Mouse (Mus musculus) gastrocnemius, postnatal 36 days (tissue): ENCODE data around the gene Mettl9. TPM values are rescaled to one million over a fixed set of nuclear protein-coding genes. Genes with fewer than 3 reads are reported as not detected.
"Not testable (repeated sequence)": the region's sequence is repeated elsewhere in the genome, so short reads cannot be mapped to it uniquely, and the experiment has no call there.

Experiments
- DNase-seq, 2 experiments: peaks; one replicate each; pipeline ENCODE4 v3.0.0; 2022
- intact Hi-C: fragments of 180-260 bp; cut with DNase I; formaldehyde crosslinking; loops from one replicate; pipeline ENCODE4 v1.15.1; 2025
- long read RNA-seq, 2 experiments: library from polyadenylated mRNA; stranded (forward); transcript quantifications; one replicate each; pipeline ENCODE4 v2.0.0; 2021
- total RNA-seq, 2 experiments: library from RNA; stranded (reverse); gene quantifications; 2 replicates each; pipeline ENCODE4 v1.2.3; 2021

The Mettl9 gene
- total RNA-seq: 10 to 100 TPM; 18.5 to 19.7 TPM
- long read RNA-seq, experiment 1, transcript Mettl9-201 (5 exons, 1,823 nt): major isoform, 16 of 28 reads
- long read RNA-seq, experiment 1, partial matches to known transcripts: 0 of 28 reads
- long read RNA-seq, experiment 1, other reads (novel, unspliced or antisense): 11 of 28 reads
- long read RNA-seq, experiment 2, transcript Mettl9-201 (5 exons, 1,823 nt): major isoform, 20 of 30 reads
- long read RNA-seq, experiment 2, partial matches to known transcripts: 0 of 30 reads
- long read RNA-seq, experiment 2, other reads (novel, unspliced or antisense): 10 of 30 reads

- DNase-seq: peak; percentile 90 to 92
- intact Hi-C loops: loop anchor here (5.0 to 10.0 kb wide), 3 partner anchors 52 to 199 kb away; partner anchors contain the start of genes Cdr2 and Mfsd13b
Measured at GRCm38 (mm10) chr7:121033856-121034652, at the start of gene Mettl9. Mettl9 (plus strand) TSS chr7:121034445.

GRCm38 (mm10) chr7:120991191-120991590, 43.1 kb upstream of the Mettl9 start:
- no peak for DNase-seq
- intact Hi-C loops: no loop called here

GRCm38 (mm10) chr7:120999021-120999530, 35.2 kb upstream of the Mettl9 start:
- intact Hi-C loops: no loop called here

GRCm38 (mm10) chr7:121000065-121000822, 34.0 kb upstream of the Mettl9 start:
- intact Hi-C loops: no loop called here
- no peak for DNase-seq

More at GRCm38 (mm10) chr7:120999021-120999530, 35.2 kb upstream of the Mettl9 start:
- DNase-seq: no peak

GRCm38 (mm10) chr7:121001879-121002278, 32.4 kb upstream of the Mettl9 start:
- no peak for DNase-seq
- intact Hi-C loops: no loop called here

GRCm38 (mm10) chr7:121002407-121002928, 31.8 kb upstream of the Mettl9 start:
- no peak for DNase-seq
- intact Hi-C loops: no loop called here

GRCm38 (mm10) chr7:121003793-121004418, 30.3 kb upstream of the Mettl9 start:
- no peak for DNase-seq
- intact Hi-C loops: no loop called here

GRCm38 (mm10) chr7:121011794-121012689, 22.2 kb upstream of the Mettl9 start:
- no peak for DNase-seq
- intact Hi-C loops: no loop called here

- intact Hi-C loops: no loop called here
- DNase-seq: no peak
Measured at GRCm38 (mm10) chr7:121014486-121014885, 19.8 kb upstream of the Mettl9 start.

GRCm38 (mm10) chr7:121018778-121019177, 15.5 kb upstream of the Mettl9 start:
- intact Hi-C loops: no loop called here
- no peak for DNase-seq

- no peak for DNase-seq
- intact Hi-C loops: no loop called here
Measured at GRCm38 (mm10) chr7:121020277-121020676, 14.0 kb upstream of the Mettl9 start.

GRCm38 (mm10) chr7:121025221-121026008, 8.8 kb upstream of the Mettl9 start:
- no peak for DNase-seq
- intact Hi-C loops: no loop called here

GRCm38 (mm10) chr7:121026300-121026699, 7.9 kb upstream of the Mettl9 start:
- DNase-seq: no peak
- intact Hi-C loops: no loop called here

GRCm38 (mm10) chr7:121029947-121030346, 4.3 kb upstream of the Mettl9 start:
- intact Hi-C loops: loop anchor here (5.0 to 10.0 kb wide), 3 partner anchors 48 to 195 kb away; partner anchors contain the start of genes Cdr2 and Mfsd13b
- DNase-seq: not testable (repeated sequence)

- intact Hi-C loops: loop anchor here (5.0 to 10.0 kb wide), 3 partner anchors 52 to 200 kb away; partner anchors contain the start of genes Cdr2 and Mfsd13b
- DNase-seq: no peak
Measured at GRCm38 (mm10) chr7:121034701-121035141, 476 bp downstream of the Mettl9 start.

- intact Hi-C loops: loop anchor here (10.0 kb wide), 1 partner anchor 200 kb away; no protein-coding TSS in a partner anchor
- DNase-seq: peak in 1 of 2 experiments; percentile 22
Measured at GRCm38 (mm10) chr7:121035161-121035721, 996 bp downstream of the Mettl9 start.

GRCm38 (mm10) chr7:121040595-121040994, 6.3 kb downstream of the Mettl9 start:
- intact Hi-C loops: no loop called here
- no peak for DNase-seq
